Mouse (Mus musculus) gastrocnemius, postnatal 36 days (tissue): ENCODE results near the gene Ldhb. TPM values are rescaled to one million over a fixed set of nuclear protein-coding genes. Genes with fewer than 3 reads are reported as not detected.

Source experiments
- DNase-seq, 2 experiments: peaks; one replicate each; pipeline ENCODE4 v3.0.0; 2022
- intact Hi-C: fragments of 180-260 bp; cut with DNase I; formaldehyde crosslinking; loops from one replicate; pipeline ENCODE4 v1.15.1; 2025
- total RNA-seq, 2 experiments: library from RNA; stranded (reverse); gene quantifications; 2 replicates each; pipeline ENCODE4 v1.2.3; 2021

Gene Ldhb
- total RNA-seq, 2 experiments from 2014 or later: 236 to 395 TPM

DNA sequence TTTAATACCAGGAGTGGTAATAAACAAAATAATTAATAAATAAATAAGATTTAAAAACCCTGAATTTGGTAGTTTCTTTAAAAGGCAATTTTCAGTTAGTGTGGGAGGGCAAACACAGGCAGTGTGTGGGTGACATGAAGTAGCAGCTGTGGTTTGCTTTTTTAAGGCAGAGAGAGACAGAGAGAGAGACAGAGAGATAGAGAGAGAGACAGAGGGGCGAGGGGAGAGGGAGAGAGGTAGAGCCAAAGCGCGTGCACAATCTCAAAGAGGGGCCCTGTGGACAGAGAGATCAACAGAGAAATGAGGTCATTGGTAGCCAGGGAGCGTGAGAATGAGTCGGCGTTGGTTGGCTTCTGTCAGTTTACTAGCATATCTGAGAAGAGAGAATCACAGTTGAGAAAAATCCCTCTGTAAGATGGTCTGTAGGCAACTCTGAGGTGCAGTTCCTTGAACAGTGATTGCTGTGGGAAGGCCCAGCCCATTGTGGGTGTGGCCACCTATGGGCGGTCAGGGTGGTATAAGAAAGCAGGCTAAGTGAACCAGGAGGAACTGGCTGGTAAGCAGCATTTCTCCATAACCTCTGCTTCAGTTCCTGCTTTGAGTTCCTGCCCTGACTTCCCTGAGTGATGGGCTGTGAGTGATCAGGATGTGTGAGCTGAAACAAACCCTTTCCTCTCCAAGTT lies 52.3 kb downstream of the Ldhb start:
- DNase-seq: no peak
- intact Hi-C loops: no loop called here

GRCm38 (mm10) chr6:142453311-142453710 lies 54.4 kb downstream of the Ldhb start:
- intact Hi-C loops: no loop called here
- no peak for DNase-seq

DNA sequence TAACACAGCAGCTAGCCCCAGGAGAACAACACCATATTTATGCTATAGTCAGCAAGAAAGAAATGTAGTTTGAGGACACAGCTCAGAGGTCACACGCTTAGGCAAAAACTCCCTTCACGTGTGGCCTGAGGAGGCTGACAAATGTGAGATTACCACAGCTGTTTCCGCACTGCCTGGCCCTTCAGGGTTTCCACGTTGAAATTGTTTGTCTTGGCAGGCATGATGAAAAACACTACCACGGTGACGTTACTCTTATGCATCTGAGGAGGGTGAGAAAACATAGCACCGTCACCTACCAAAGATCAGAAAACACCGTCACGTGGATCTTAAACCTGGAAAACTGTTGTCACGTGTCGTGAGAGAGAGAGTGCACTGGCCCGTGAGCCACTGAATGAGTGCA lies 56.4 kb downstream of the Ldhb start:
- DNase-seq: no peak
- intact Hi-C loops: no loop called here

Other genes starting within 250 kb of the Ldhb start
- not detected for gene Iapp, start 209.5 kb downstream of the Ldhb start, total RNA-seq
- gene Slco1a5, start 185.0 kb downstream of the Ldhb start, total RNA-seq: not detected
- gene Pyroxd1, start 162.3 kb downstream of the Ldhb start, total RNA-seq: 1 to 10 TPM; 8.0 to 8.3 TPM
- gene Recql, start 120.9 kb downstream of the Ldhb start, total RNA-seq: 1 to 10 TPM; 4.8 to 6.2 TPM
- gene Golt1b, start 120.7 kb downstream of the Ldhb start, total RNA-seq: 10 to 100 TPM; 14.2 to 16.9 TPM
- not detected for gene Spx, start 94.5 kb downstream of the Ldhb start, total RNA-seq
- under 1 TPM in 1 of 2 experiments, not detected in 1; 0.76 TPM for gene Gys2, start 34.8 kb downstream of the Ldhb start, total RNA-seq
- gene Kcnj8, start 63.7 kb upstream of the Ldhb start, total RNA-seq: 10 to 100 TPM in 1 of 2 experiments, 1 to 10 TPM in 1; 6.4 to 10.8 TPM
- gene Abcc9, start 194.4 kb upstream of the Ldhb start, total RNA-seq: 100 to 1,000 TPM; 124 to 126 TPM
- gene Cmas, start 248.7 kb upstream of the Ldhb start, total RNA-seq: 10 to 100 TPM; 26.9 to 27.2 TPM